Mouse (Mus musculus): Measurements from ENCODE around the gene D11Wsu47e. TPM values are rescaled to one million over a fixed set of nuclear protein-coding genes. Genes with fewer than 3 reads are reported as not detected.

The D11Wsu47e gene
- polyA plus RNA-seq, 1 experiment from 2014 or later: 18.8 TPM

DNA sequence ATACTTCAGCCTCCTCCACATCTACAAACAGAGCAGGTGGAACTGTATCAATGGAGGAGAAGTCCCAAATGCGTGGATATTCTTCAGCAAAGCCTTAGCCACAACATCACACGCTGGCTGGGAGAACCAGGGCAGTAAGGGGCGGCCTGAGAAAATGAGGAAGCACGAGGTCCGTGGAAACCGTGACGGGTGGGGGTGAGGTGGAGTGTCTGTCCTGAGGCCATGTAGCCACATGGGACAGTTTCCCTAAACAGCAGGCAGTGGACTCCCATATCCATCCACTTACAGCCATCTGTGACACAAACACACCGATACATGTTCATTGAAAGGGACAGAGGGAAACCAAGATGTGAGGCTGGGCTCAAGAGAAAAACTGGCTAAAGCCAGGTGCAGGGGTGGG is 53.7 kb downstream of the D11Wsu47e start:
- DNase-seq (ENCODE audit: low spot score) (no peak), ATAC-seq (ENCODE audit: low read depth) (no peak)
- H3K27me3 ChIP-seq (replicated peaks; ENCODE audit: control insufficient read depth, insufficient read depth, low read length): no peaks in the 10 kb centered on the region
- H3K4me3 ChIP-seq (ENCODE audit: low read depth, low read length): no peak overlapping the region
- H3K27ac ChIP-seq (replicated peaks; ENCODE audit: low read depth, low read length): no peak overlapping the region
- peaks cover 44% of the 10 kb centered on the region for H3K4me1 ChIP-seq (ENCODE audit: control insufficient read depth, insufficient read depth, low read length)
- H3K9ac ChIP-seq (ENCODE audit: low read depth, low read length): no peak overlapping the region
- WGBS: 73% methylated on average over 8 of the region's 8 CpGs
- H3K9me3 ChIP-seq (ENCODE audit: control insufficient read depth, low read length): peaks cover 2% of the 10 kb centered on the region; the same call in 1 of the 2 replicates
- H3K4me2 ChIP-seq (ENCODE audit: low read depth, low read length): no peak overlapping the region
- peaks cover 22% of the 10 kb centered on the region; the same call in 1 of the 2 replicates for H3K36me3 ChIP-seq (ENCODE audit: control insufficient read depth, insufficient read depth, low read length)

DNA sequence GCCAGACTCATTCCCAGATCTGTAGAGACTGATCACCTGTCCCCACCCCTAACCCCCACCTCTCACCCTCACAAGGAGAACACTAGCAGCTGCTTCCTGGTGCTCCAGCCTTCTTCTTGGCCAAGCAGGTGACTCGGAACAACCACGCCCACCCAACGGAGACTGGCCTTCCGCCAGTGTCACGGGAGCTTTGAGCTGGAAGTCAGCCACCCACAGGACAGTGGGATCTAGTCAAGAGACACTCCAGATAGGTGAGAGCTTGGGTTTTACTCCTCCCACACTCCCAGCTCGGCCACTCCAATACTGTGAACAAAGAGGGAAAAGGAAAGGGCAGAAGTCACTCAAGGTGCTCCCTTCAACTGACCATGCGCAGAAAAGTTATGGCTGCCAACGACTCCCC is 55.0 kb downstream of the D11Wsu47e start:
- no peak for ATAC-seq (ENCODE audit: low read depth)

GRCm38 (mm10) chr11:113740100-113740499 is 55.9 kb downstream of the D11Wsu47e start:
- Histone ChIP-seq H3K36me3 (ENCODE audit: control insufficient read depth, insufficient read depth, low read length) (peaks cover 37% of the 10 kb centered on the region), H3K4me1 (ENCODE audit: control insufficient read depth, insufficient read depth, low read length) (peaks cover 23% of the 10 kb centered on the region), H3K27me3 (replicated peaks; ENCODE audit: control insufficient read depth, insufficient read depth, low read length) (no peaks in the 10 kb centered on the region), H3K4me2 (ENCODE audit: low read depth, low read length) (no peak overlapping the region), H3K9ac (ENCODE audit: low read depth, low read length) (no peak overlapping the region), H3K9me3 (ENCODE audit: control insufficient read depth, low read length) (peaks cover 6% of the 10 kb centered on the region; the same call in 1 of the 2 replicates), H3K4me3 (ENCODE audit: low read depth, low read length) (no peak overlapping the region), H3K27ac (replicated peaks; ENCODE audit: low read depth, low read length) (no peak overlapping the region)
- no peak for DNase-seq (ENCODE audit: low spot score)
- ATAC-seq (ENCODE audit: low read depth): no peak
- WGBS: 79% methylated on average over 7 of the region's 7 CpGs

More for the DNA sequence above, 55.0 kb downstream of the D11Wsu47e start:
- peaks cover 6% of the 10 kb centered on the region; the same call in 1 of the 2 replicates for H3K9me3 ChIP-seq (ENCODE audit: control insufficient read depth, low read length)
- no peak for DNase-seq (ENCODE audit: low spot score)
- H3K4me2 ChIP-seq (ENCODE audit: low read depth, low read length): no peak overlapping the region
- no peaks in the 10 kb centered on the region for H3K27me3 ChIP-seq (replicated peaks; ENCODE audit: control insufficient read depth, insufficient read depth, low read length)
- 76% methylated on average over 8 of the region's 8 CpGs for WGBS
- H3K4me3 ChIP-seq (ENCODE audit: low read depth, low read length): no peak overlapping the region
- no peak overlapping the region for H3K27ac ChIP-seq (replicated peaks; ENCODE audit: low read depth, low read length)
- peaks cover 32% of the 10 kb centered on the region for H3K4me1 ChIP-seq (ENCODE audit: control insufficient read depth, insufficient read depth, low read length)
- no peak overlapping the region for H3K9ac ChIP-seq (ENCODE audit: low read depth, low read length)
- H3K36me3 ChIP-seq (ENCODE audit: control insufficient read depth, insufficient read depth, low read length): peaks cover 32% of the 10 kb centered on the region

GRCm38 (mm10) chr11:113742998-113743397 is 58.8 kb downstream of the D11Wsu47e start:
- peaks cover 52% of the 10 kb centered on the region for H3K36me3 ChIP-seq (ENCODE audit: control insufficient read depth, insufficient read depth, low read length)

More at GRCm38 (mm10) chr11:113742998-113743397, 58.8 kb downstream of the D11Wsu47e start:
- Histone ChIP-seq H3K4me1 (ENCODE audit: control insufficient read depth, insufficient read depth, low read length) (peaks cover 24% of the 10 kb centered on the region), H3K4me3 (ENCODE audit: low read depth, low read length) (no peak overlapping the region), H3K27me3 (replicated peaks; ENCODE audit: control insufficient read depth, insufficient read depth, low read length) (no peaks in the 10 kb centered on the region), H3K9ac (ENCODE audit: low read depth, low read length) (no peak overlapping the region), H3K9me3 (ENCODE audit: control insufficient read depth, low read length) (peaks cover 6% of the 10 kb centered on the region; the same call in 1 of the 2 replicates), H3K27ac (replicated peaks; ENCODE audit: low read depth, low read length) (no peak overlapping the region), H3K4me2 (ENCODE audit: low read depth, low read length) (no peak overlapping the region)
- ATAC-seq (ENCODE audit: low read depth) (no peak), DNase-seq (ENCODE audit: low spot score) (no peak)
- 87% methylated on average over 1 of the region's 1 CpGs for whole genome bisulfite sequencing

Other genes with a start within 250 kb of the D11Wsu47e start
- 0.71 and 1.0 TPM in 2 replicates for gene Sstr2, start 65.1 kb upstream of the D11Wsu47e start, polyA plus RNA-seq (2014; fragmentation: Nextera tagmentation; extraction: Ambion mirVana)
- 23.4 and 27.7 TPM in 2 replicates for gene Cog1, start 35.2 kb upstream of the D11Wsu47e start, polyA plus RNA-seq (2014; fragmentation: Nextera tagmentation; extraction: Ambion mirVana)
- gene Slc39a11, start 34.3 kb upstream of the D11Wsu47e start, polyA plus RNA-seq (2014; fragmentation: Nextera tagmentation; extraction: Ambion mirVana): 23.6 and 25.6 TPM in 2 replicates
- 48.3 and 48.6 TPM in 2 replicates for gene Fam104a, start 257 bp upstream of the D11Wsu47e start, polyA plus RNA-seq (2014; fragmentation: Nextera tagmentation; extraction: Ambion mirVana)
- gene Cpsf4l, start 25.6 kb downstream of the D11Wsu47e start, polyA plus RNA-seq (2014; fragmentation: Nextera tagmentation; extraction: Ambion mirVana): 1.2 and 2.1 TPM in 2 replicates
- 39.3 and 51.0 TPM in 2 replicates for gene Cdc42ep4, start 67.5 kb downstream of the D11Wsu47e start, polyA plus RNA-seq (2014; fragmentation: Nextera tagmentation; extraction: Ambion mirVana)

All from embryonic facial prominence, embryonic 14.5 days (tissue).